Comparison of ENCODE assay signal across 9 mouse cellular contexts in genomic region chr5:8840887-8841286, GRCm38 (mm10). TPM values are rescaled to one million over a fixed set of nuclear protein-coding genes. Genes with fewer than 3 reads are reported as not detected.
DNase-seq lines count a peak whose midpoint lies in the region; ATAC-seq and TF ChIP-seq lines count a peak whose summit lies in the region.
"Had no signal": no experiment of that assay in that cellular context is flagged by ENCODE, and none has a peak within 500 bp of the region (broad histone marks: within the 10 kb centered on the region; RNA-seq: fewer than 3 reads in every experiment).

No protein-coding gene starts in this region.

- peak; percentile 27; the same call in 1 of the 2 replicates for TF ChIP-seq CTCF in cerebellum, adult 2 months (IDR thresholded peaks at IDR 0.05; ENCODE audit: borderline replicate concordance, insufficient read depth, low read depth, low read length)
- TF ChIP-seq CTCF in heart, postnatal 0 days (IDR thresholded peaks at IDR 0.05; ENCODE audit: low read depth): peak; percentile 53
- TF ChIP-seq CTCF in small intestine, adult 2 months (IDR thresholded peaks at IDR 0.05; ENCODE audit: extremely low read depth, insufficient read length, insufficient replicate concordance, low read depth, low read length): peak; percentile 59; the same call in 1 of the 2 replicates

- no peak for TF ChIP-seq EP300 in heart, postnatal 0 days (IDR thresholded peaks at IDR 0.05; ENCODE audit: low read depth)

- peak; percentile 2 to 16 for DNase-seq in cerebellum, adult 2 months
- no peak for DNase-seq in cerebellum, adult 11 months
- peak; percentile 82 for DNase-seq in ZHBTc4 (ENCODE audit: low read depth, low spot score)
- peak; percentile 77 for DNase-seq in embryo, embryonic 10 days (ENCODE audit: low spot score)
- peak; percentile 13 for DNase-seq in heart, postnatal 0 days (ENCODE audit: low spot score)
- peak; percentile 57 for DNase-seq in layer of hippocampus, adult 11-12 months (ENCODE audit: low spot score)

- H3K9me3 ChIP-seq in heart, postnatal 0 days (replicated peaks; ENCODE audit: control insufficient read depth, low read length): no peaks in the 10 kb centered on the region
- H3K9me3 ChIP-seq: limb, embryonic 12.5 days had no signal

- no peak overlapping the region for H3K9ac ChIP-seq in heart, postnatal 0 days (replicated peaks; ENCODE audit: low read depth, low read length)
- H3K9ac ChIP-seq: limb, embryonic 12.5 days had no signal

- no peak overlapping the region for H3K4me3 ChIP-seq in cerebellum, adult 2 months (replicated peaks; ENCODE audit: insufficient read depth, low read depth, low read length)
- no peak overlapping the region for H3K4me3 ChIP-seq in heart, postnatal 0 days (ENCODE audit: low read depth, low read length)
- H3K4me3 ChIP-seq in small intestine, adult 2 months (ENCODE audit: low read depth, low read length): no peak overlapping the region
- H3K4me3 ChIP-seq: limb, embryonic 12.5 days had no signal

- no peak for TF ChIP-seq POLR2A in cerebellum, adult 2 months (IDR thresholded peaks at IDR 0.05; ENCODE audit: borderline replicate concordance, insufficient read depth, low read length)
- no peak for TF ChIP-seq POLR2A in small intestine, adult 2 months (IDR thresholded peaks at IDR 0.05; ENCODE audit: low read depth, low read length)

- H3K36me3 ChIP-seq in heart, postnatal 0 days (replicated peaks; ENCODE audit: control insufficient read depth, insufficient read depth, low read length): no peaks in the 10 kb centered on the region
- H3K36me3 ChIP-seq in small intestine, adult 2 months (ENCODE audit: control insufficient read depth, insufficient read depth, low read length): no peaks in the 10 kb centered on the region
- H3K36me3 ChIP-seq: limb, embryonic 12.5 days had no signal

- no peaks in the 10 kb centered on the region for H3K27me3 ChIP-seq in cerebellum, adult 2 months (ENCODE audit: control insufficient read depth, insufficient read depth, low read length)
- H3K27me3 ChIP-seq in heart, postnatal 0 days (ENCODE audit: control insufficient read depth, insufficient read depth, low read length): no peaks in the 10 kb centered on the region
- H3K27me3 ChIP-seq in small intestine, adult 2 months (ENCODE audit: control insufficient read depth, insufficient read depth, low read length): no peaks in the 10 kb centered on the region
- H3K27me3 ChIP-seq: limb, embryonic 12.5 days had no signal

- H3K27ac ChIP-seq in cerebellum, adult 2 months (ENCODE audit: insufficient read depth, low read length): no peak overlapping the region
- no peak overlapping the region for H3K27ac ChIP-seq in heart, postnatal 0 days (ENCODE audit: low read depth)
- no peak overlapping the region for H3K27ac ChIP-seq in small intestine, adult 2 months (ENCODE audit: insufficient read depth, low read depth, low read length)
- H3K27ac ChIP-seq: limb, embryonic 12.5 days had no signal

- WGBS in cerebellum, adult 2 months: 40% methylated on average over 5 of the region's 5 CpGs
- WGBS in heart, postnatal 0 days: 42% methylated on average over 5 of the region's 5 CpGs
- WGBS in small intestine, adult 2 months: 39% methylated on average over 5 of the region's 5 CpGs

- no peaks in the 10 kb centered on the region for H3K4me1 ChIP-seq in cerebellum, adult 2 months (ENCODE audit: control insufficient read depth, insufficient read depth, low read length)
- H3K4me1 ChIP-seq in heart, postnatal 0 days (ENCODE audit: control insufficient read depth, insufficient read depth): no peaks in the 10 kb centered on the region
- H3K4me1 ChIP-seq in small intestine, adult 2 months (ENCODE audit: control insufficient read depth, insufficient read depth, insufficient read length, low read length): 0 out of 2 replicates have a peak, but pooled peaks cover 1% of the 10 kb centered on the region

- no peak for ATAC-seq in heart, postnatal 0 days (ENCODE audit: insufficient read depth, low read depth)
- peak; percentile 77 for ATAC-seq in megakaryocyte, adult 5-6 weeks (ENCODE audit: poor library complexity, severe bottlenecking)

- no peak overlapping the region for H3K4me2 ChIP-seq in heart, postnatal 0 days (ENCODE audit: low read depth, low read length)
- H3K4me2 ChIP-seq: limb, embryonic 12.5 days had no signal

RNA-seq across cellular contexts. Expression of gene Abcb1b, which starts 42.9 kb away (rescaled TPM):
- 1.5 TPM in 2 replicates for polyA plus RNA-seq in cerebellum, adult 2 months (2012; rRNA removed)
- 0.08 and 3.1 TPM in 2 replicates for total RNA-seq in heart, postnatal 0 days (2014; rRNA removed; ENCODE audit: low replicate concordance)
- polyA plus RNA-seq in heart, postnatal 0 days (2015; fragmentation: Nextera tagmentation; extraction: Ambion mirVana): 1.2 and 2.1 TPM in 2 replicates
- 7.2 and 7.9 TPM in 2 replicates for total RNA-seq in megakaryocyte, adult 5-6 weeks (2015)
- 17.8 and 29.7 TPM in 2 replicates for total RNA-seq in megakaryocyte, adult 5-6 weeks (2017)
- 0.27 and 0.37 TPM in 2 replicates for polyA plus RNA-seq in small intestine, adult 2 months (2012; rRNA removed)

RNA-seq across cellular contexts. Expression of gene Abcb4, which starts 52.6 kb away (rescaled TPM):
- polyA plus RNA-seq in cerebellum, adult 2 months (2012; rRNA removed): 1.3 and 1.6 TPM in 2 replicates
- 0.19 TPM in 1 of 2 replicates, not detected in the other for total RNA-seq in heart, postnatal 0 days (2014; rRNA removed; ENCODE audit: low replicate concordance)
- polyA plus RNA-seq in heart, postnatal 0 days (2015; fragmentation: Nextera tagmentation; extraction: Ambion mirVana): 0.41 and 0.63 TPM in 2 replicates
- total RNA-seq in megakaryocyte, adult 5-6 weeks (2015): 1.3 and 3.9 TPM in 2 replicates
- 3.2 and 4.4 TPM in 2 replicates for total RNA-seq in megakaryocyte, adult 5-6 weeks (2017)
- 0.11 TPM in 1 of 2 replicates, not detected in the other for polyA plus RNA-seq in small intestine, adult 2 months (2012; rRNA removed)
